Mouse (Mus musculus): ENCODE data around the gene Hoxb3.

Gene Hoxb3

GRCm38 (mm10) chr11:96338957-96339855 is 16.1 kb downstream of the Hoxb3 start:
- DNase-seq (ENCODE audit: low spot score in 2 of 2) = no peak

- DNase-seq (ENCODE audit: low spot score in 2 of 2) = no peak
These were observed 17.7 kb downstream of the Hoxb3 start for GRCm38 (mm10) chr11:96340698-96341365.

- DNase-seq (ENCODE audit: low spot score in 2 of 2) = no peak
These were observed 18.8 kb downstream of the Hoxb3 start for GRCm38 (mm10) chr11:96341701-96342575.

- no peak for DNase-seq (ENCODE audit: low spot score in 2 of 2)
These were observed 19.4 kb downstream of the Hoxb3 start for GRCm38 (mm10) chr11:96342576-96342930.

GRCm38 (mm10) chr11:96343206-96343745 is 20.1 kb downstream of the Hoxb3 start:
- DNase-seq (ENCODE audit: low spot score in 2 of 2) = no peak

GRCm38 (mm10) chr11:96344061-96344877 is 21.1 kb downstream of the Hoxb3 start:
- DNase-seq (ENCODE audit: low spot score in 2 of 2) = no peak

- no peak for DNase-seq (ENCODE audit: low spot score in 2 of 2)
These were observed 21.7 kb downstream of the Hoxb3 start for GRCm38 (mm10) chr11:96344878-96345159.

- DNase-seq (ENCODE audit: low spot score in 2 of 2) = no peak
These were observed 22.2 kb downstream of the Hoxb3 start for GRCm38 (mm10) chr11:96345220-96345892.

GRCm38 (mm10) chr11:96345893-96346806 is 23.0 kb downstream of the Hoxb3 start:
- no peak for DNase-seq (ENCODE audit: low spot score in 2 of 2)

- no peak for DNase-seq (ENCODE audit: low spot score in 2 of 2)
These were observed 23.9 kb downstream of the Hoxb3 start for GRCm38 (mm10) chr11:96346916-96347520.

- no peak for DNase-seq (ENCODE audit: low spot score in 2 of 2)
These were observed 24.6 kb downstream of the Hoxb3 start for GRCm38 (mm10) chr11:96347717-96348116.

- no peak for DNase-seq (ENCODE audit: low spot score in 2 of 2)
These were observed 25.2 kb downstream of the Hoxb3 start for GRCm38 (mm10) chr11:96348141-96348928.

GRCm38 (mm10) chr11:96348988-96349387 is 25.9 kb downstream of the Hoxb3 start:
- DNase-seq (ENCODE audit: low spot score in 2 of 2) = no peak

- DNase-seq (ENCODE audit: low spot score in 2 of 2) = peak in 1 of 2 experiments; percentile 22
These were observed 26.6 kb downstream of the Hoxb3 start for GRCm38 (mm10) chr11:96349491-96350340.

- no peak for DNase-seq (ENCODE audit: low spot score in 2 of 2)
These were observed 27.2 kb downstream of the Hoxb3 start, which contains the start of gene Hoxb2 for GRCm38 (mm10) chr11:96350341-96350624. Gene Hoxb2 (plus strand): TSS chr11:96350525.

GRCm38 (mm10) chr11:96350791-96351190 is 27.7 kb downstream of the Hoxb3 start:
- no peak for DNase-seq (ENCODE audit: low spot score in 2 of 2)

GRCm38 (mm10) chr11:96351312-96351711 is 28.2 kb downstream of the Hoxb3 start:
- peak in 1 of 2 experiments; percentile 42 for DNase-seq (ENCODE audit: low spot score in 2 of 2)
